Mouse (Mus musculus): ENCODE results near the gene Gjc2.
"Not testable (repeated sequence)": the region's sequence is repeated elsewhere in the genome, so short reads cannot be mapped to it uniquely, and the experiment has no call there.

The Gjc2 gene

GRCm38 (mm10) chr11:59182864-59183331, at the start of gene Gjc2:
Gene Gjc2, minus strand, starts transcription at chr11:59183213.
- peak; percentile 80 for DNase-seq (ENCODE audit: low spot score in 2 of 2)

DNA sequence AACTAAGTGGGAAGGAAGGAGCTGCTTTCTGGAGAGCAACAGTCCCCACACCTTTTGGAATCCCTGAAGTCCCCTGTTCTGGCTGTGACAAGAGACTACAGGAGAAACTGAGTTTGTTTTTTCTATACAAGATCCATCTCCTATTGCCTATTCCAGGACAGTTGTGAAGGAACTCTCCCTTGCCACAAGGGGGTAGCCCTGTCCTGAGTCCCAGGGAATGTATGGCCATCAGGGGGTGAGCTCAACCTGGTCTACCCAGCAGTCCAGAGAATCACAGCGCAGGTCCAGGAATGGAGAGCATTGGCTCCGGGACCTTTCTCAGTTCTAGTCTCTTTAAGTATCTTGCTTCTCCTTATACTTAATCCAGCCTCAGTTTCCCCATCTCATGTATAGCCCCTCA, 49.8 kb upstream of the Gjc2 start:
- no peak for DNase-seq (ENCODE audit: low spot score in 2 of 2)

- no peak for DNase-seq (ENCODE audit: low spot score in 2 of 2)
Measured at GRCm38 (mm10) chr11:59230144-59230760, 47.2 kb upstream of the Gjc2 start.

- DNase-seq (ENCODE audit: low spot score in 2 of 2) = peak; percentile 95 to 96
Measured at GRCm38 (mm10) chr11:59228122-59228953, 45.3 kb upstream of the Gjc2 start, which contains the start of gene Arf1. Gene Arf1, minus strand, starts transcription at chr11:59228270.

- no peak for DNase-seq (ENCODE audit: low spot score in 2 of 2)
Measured at GRCm38 (mm10) chr11:59227604-59228121, 44.6 kb upstream of the Gjc2 start.

GRCm38 (mm10) chr11:59226787-59227603, 44.0 kb upstream of the Gjc2 start:
- no peak for DNase-seq (ENCODE audit: low spot score in 2 of 2)

- DNase-seq (ENCODE audit: low spot score in 2 of 2) = no peak
Measured at GRCm38 (mm10) chr11:59226251-59226650, 43.2 kb upstream of the Gjc2 start.

- no peak for DNase-seq (ENCODE audit: low spot score in 2 of 2)
Measured at GRCm38 (mm10) chr11:59225167-59225566, 42.2 kb upstream of the Gjc2 start.

- no peak for DNase-seq (ENCODE audit: low spot score in 2 of 2)
Measured at GRCm38 (mm10) chr11:59224470-59224869, 41.5 kb upstream of the Gjc2 start.

GRCm38 (mm10) chr11:59224025-59224424, 41.0 kb upstream of the Gjc2 start:
- no peak for DNase-seq (ENCODE audit: low spot score in 2 of 2)

- DNase-seq (ENCODE audit: low spot score in 2 of 2) = no peak
Measured at GRCm38 (mm10) chr11:59222306-59222705, 39.3 kb upstream of the Gjc2 start.

GRCm38 (mm10) chr11:59221604-59222003, 38.6 kb upstream of the Gjc2 start:
- no peak for DNase-seq (ENCODE audit: low spot score in 2 of 2)

DNA sequence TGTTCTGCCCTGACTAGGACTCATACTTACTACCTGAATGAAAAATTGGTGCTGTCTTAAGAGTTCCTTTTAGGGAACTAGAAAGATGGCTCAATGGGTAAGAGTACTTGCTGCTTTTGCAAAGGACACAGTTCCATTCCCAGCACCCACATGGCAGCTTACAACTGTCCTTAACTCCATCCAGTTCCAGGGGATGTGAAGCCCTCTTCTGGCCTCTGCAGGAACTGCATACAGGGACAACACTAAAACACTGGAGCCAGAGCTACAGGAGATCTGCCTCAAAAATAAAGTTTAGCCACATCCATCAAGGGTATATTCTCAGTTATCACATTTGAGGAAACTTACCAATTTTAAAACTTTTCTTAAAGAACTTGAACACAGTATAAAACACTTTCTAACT, 36.1 kb upstream of the Gjc2 start:
- DNase-seq (ENCODE audit: low spot score in 2 of 2) = no peak

DNA sequence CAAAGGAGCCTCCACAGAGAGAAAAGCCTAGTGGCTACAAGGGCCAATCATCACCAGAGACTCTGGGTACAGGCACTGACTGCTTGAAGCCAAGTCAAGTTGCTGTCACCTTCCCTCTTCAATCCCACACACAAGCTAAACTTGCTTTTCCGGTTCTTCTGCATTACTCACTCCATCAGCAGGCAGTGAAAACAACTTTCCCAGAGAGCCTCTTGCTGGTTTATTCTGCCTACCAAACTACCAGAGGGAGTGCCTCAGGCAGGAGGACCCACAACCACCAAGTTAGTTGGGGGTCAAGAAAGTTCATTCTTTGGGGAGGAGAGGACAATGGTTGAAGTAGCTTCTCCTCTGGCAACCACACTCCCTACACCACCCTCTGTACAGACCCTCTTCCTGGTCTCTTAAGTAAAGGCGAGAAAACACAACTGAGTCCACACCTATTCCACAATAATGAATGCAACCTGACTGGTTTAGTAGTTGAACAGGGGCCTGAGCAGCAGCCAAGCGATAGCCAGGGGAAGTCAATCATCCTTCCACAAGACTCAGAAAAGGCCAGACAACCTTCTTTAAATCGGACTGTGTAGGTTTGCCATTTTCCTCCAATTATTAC, 35.5 kb upstream of the Gjc2 start:
- no peak for DNase-seq (ENCODE audit: low spot score in 2 of 2)

DNA sequence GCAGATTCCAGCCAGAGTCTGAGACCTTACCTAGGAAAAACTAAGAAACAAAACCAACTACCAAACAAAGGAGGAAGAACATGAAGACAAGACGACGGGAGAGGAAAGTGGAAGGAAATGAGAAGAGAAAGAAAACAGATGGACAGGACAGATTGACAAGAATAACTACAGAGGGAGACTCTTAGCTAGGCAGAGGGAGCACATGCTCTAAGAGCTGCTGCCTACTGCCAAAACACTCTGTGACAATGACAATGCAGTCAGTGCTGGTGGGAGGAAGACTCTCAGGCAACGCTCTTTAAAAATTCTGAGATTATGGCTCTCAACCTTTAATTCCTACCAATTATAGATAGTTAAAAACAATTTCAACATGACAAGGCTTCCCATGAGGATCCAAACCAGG, 33.9 kb upstream of the Gjc2 start:
- no peak for DNase-seq (ENCODE audit: low spot score in 2 of 2)

DNA sequence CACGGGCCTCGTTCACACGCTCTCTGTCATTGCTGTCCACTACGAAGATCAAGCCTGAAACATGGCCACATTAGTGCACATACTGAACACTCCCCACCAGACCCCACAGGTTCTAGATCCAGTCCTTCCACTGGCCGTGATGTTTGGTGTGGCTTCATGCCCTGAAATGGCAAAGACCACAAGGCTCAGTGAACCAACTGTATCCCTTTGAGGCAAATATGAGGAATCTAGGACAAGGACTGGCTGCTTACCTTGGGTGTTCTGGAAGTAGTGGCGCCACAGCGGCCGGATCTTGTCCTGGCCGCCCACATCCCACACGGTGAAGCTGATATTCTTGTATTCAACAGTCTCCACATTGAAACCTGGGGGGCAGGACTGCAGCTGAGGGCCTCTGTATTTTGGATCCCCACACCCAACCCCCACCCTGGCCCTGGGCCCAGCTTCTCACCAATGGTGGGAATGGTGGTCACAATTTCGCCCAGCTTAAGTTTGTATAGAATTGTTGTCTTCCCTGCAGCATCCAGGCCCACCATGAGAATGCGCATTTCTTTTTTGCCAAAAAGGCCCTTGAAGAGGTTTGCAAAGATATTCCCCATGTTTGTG, 30.0 kb upstream of the Gjc2 start:
- DNase-seq (ENCODE audit: low spot score in 2 of 2) = no peak

- not testable (repeated sequence) for DNase-seq (ENCODE audit: low spot score in 2 of 2)
Measured at GRCm38 (mm10) chr11:59212320-59212719, 29.3 kb upstream of the Gjc2 start.

DNA sequence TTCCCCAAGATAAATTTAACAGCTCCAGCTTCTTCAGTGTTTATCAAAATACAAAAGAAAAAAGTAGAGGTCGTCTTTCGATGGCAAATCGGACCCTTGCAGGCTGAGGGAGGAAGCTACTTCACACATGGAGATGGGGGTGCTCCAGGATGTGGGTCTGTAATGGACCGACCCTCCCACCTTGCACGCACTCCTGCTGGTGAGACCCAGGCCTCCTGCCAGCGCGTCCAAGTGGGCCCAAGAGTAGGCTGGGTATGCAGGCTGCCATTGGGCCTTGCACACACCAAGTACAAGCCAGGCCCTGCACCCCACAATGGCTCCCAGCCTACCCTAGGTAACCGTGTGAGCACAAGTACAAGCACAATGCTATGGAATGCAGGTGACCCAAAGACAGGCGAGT, 28.5 kb upstream of the Gjc2 start:
- DNase-seq (ENCODE audit: low spot score in 2 of 2) = not testable (repeated sequence)

- no peak for DNase-seq (ENCODE audit: low spot score in 2 of 2)
Measured at GRCm38 (mm10) chr11:59210020-59210419, 27.0 kb upstream of the Gjc2 start.

GRCm38 (mm10) chr11:59209580-59209979, 26.6 kb upstream of the Gjc2 start:
- DNase-seq (ENCODE audit: low spot score in 2 of 2) = peak in 1 of 2 experiments; percentile 59

DNA sequence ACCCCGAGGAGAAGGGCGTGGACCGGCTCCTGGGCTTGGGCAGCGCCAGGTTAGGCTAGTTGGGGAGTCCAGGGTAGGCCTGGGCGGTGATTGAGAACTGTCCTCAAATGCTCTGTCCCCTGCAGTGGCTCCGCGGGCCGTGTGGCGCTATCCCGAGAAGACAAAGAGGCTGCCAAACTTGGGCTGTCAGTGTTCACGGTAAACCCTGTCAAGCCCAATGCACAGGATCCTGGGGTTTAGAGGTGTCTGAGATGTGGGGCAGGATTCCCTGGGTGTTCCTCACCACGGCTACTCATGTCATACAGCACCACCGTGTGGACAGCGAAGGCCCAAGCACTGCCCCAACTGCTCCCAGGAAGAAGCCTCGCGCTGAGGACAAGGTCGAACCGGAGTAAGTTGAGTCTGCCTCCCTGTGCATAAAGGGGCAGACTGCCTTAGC, 26.0 kb upstream of the Gjc2 start:
- peak; percentile 62 to 70 for DNase-seq (ENCODE audit: low spot score in 2 of 2)
